Mouse (Mus musculus): Measurements from ENCODE around the gene Esrrg.

The Esrrg gene

DNA sequence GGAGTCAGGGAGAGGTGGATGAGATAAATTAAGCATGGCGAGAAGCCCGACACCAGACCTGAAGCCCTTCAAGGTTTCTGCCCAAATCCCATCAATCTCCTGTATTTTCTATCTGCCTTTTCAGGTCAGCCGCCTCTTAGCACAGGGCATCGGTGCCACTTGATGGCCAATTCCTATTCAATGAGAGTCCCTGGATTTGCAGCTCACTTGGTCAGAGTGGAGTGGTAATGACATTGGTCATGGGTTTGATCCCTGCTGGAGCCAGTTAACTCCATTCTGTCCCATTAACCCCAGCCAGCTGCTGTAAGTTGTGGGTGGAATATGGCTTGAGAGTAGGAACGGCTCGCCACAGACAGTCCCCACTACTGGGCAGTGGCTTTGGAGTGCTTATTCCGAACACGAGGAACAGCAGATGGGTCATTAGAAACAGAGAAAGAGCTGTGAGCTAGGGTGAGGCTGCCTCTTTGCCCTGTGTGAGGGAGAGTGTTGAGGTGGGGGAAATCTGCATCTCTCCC is 101.9 kb downstream of the Esrrg start:
- no peak for DNase-seq

DNA sequence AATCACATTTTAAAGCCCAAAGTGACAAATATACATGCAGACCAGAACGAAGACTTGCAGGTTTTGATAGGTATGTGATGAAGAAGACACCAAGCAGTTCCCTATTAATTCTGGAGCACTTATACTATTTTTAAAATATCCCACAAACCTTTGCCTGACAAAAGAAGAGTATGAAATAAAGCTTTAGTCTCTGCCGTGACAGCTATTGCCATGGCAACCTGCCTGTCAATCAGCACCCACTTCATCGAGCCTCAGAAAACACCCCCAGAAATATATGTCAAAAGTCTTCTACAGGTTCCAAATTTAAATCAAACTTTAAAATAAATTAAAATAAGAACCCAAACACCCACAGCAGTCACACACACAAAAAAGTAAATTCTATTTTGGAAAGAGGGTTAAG is 112.4 kb downstream of the Esrrg start:
- no peak for DNase-seq

- no peak for DNase-seq
Observed at GRCm38 (mm10) chr1:187722016-187722415, 113.4 kb downstream of the Esrrg start.

GRCm38 (mm10) chr1:187724651-187725050 is 116.1 kb downstream of the Esrrg start:
- no peak for DNase-seq

GRCm38 (mm10) chr1:187725351-187725750 is 116.8 kb downstream of the Esrrg start:
- no peak for DNase-seq

GRCm38 (mm10) chr1:187731171-187731570 is 122.6 kb downstream of the Esrrg start:
- no peak for DNase-seq

- DNase-seq = no peak
Observed at GRCm38 (mm10) chr1:187736507-187736906, 127.9 kb downstream of the Esrrg start.

GRCm38 (mm10) chr1:187737296-187737695 is 128.7 kb downstream of the Esrrg start:
- no peak for DNase-seq

DNA sequence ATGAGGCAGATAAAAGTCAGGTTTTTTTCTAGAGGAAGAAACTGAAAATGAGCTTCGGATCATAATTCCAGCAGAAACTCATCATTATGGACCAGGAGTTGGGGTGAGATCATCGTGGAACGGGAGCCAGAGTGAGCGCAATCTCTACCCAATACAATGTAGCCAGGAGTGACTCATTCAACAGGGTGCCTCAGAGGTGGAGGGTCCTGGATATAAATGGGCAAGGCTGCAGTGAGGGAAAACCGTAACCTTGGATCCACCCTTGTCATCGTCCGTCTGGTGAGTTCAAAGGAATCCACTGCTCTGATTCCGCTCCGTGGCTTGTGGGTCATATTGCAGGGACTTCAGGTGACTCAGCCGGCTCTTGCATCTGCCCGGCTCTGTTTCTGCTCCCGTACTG is 131.9 kb downstream of the Esrrg start:
- DNase-seq = no peak

- DNase-seq = no peak
Observed at GRCm38 (mm10) chr1:187741306-187741705, 132.7 kb downstream of the Esrrg start.

GRCm38 (mm10) chr1:187742071-187742470 is 133.5 kb downstream of the Esrrg start:
- no peak for DNase-seq

- DNase-seq = no peak
Observed at GRCm38 (mm10) chr1:187749294-187749693, 140.7 kb downstream of the Esrrg start.

DNA sequence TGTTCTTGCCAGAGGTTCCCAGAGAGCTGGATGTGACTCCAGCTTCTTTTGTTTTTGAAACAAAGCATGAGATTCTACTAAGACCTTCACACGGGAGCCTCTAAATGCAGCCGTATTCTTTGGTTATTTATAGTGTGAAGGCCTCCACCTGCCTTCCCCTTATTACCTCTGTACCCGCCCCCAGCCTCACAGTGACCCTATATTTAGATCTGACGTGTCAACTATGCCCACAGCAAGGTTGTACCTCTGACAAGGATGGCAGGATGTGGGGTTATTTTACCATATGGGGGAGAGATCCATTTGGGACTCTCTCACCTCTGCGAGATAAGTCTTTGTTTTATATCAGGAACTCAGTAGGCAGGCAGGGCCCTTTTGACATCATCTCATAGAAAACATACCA is 141.3 kb downstream of the Esrrg start:
- no peak for DNase-seq

- DNase-seq = no peak
Observed at GRCm38 (mm10) chr1:187755528-187755927, 146.9 kb downstream of the Esrrg start.

DNA sequence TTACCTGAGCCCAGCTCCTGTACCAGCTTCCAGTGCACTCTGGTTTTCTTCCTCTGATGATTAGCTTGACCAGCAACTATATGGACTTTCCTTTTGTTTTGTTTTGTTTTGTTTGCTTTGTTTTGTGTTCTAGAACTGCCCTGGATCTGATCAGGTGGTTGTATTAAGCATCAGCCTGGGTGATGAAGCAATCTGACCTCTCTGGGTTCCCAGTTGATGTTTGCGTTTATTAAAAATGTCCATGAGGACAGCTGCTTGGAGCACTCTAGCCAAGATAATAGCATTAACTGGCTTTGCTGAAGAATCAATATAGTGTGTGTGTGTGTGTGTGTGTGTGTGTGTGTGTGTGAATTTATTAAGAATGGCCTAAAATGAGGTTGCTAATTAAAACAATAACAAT is 149.4 kb downstream of the Esrrg start:
- DNase-seq = no peak

DNA sequence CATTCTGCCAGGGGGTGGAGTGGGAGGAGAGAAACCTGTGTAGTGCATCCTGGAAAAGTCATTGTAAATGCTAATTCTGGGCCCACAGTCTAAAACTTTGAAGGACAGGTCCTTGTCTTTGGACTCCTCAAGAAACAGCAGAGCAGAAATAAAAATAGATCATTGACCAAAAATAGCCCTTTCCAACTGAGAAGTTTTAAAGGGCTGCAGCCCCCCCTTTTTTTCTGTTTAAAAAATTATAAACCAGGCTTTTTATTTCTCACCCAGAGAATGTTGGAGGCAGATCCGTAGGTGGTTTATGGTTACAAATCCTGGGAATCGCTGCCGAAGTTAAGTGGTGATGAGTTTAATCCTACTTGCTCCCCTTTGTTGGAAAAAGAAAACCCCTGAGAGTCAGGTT is 150.0 kb downstream of the Esrrg start:
- DNase-seq = no peak

- no peak for DNase-seq
Observed at GRCm38 (mm10) chr1:187759536-187759935, 150.9 kb downstream of the Esrrg start.

DNA sequence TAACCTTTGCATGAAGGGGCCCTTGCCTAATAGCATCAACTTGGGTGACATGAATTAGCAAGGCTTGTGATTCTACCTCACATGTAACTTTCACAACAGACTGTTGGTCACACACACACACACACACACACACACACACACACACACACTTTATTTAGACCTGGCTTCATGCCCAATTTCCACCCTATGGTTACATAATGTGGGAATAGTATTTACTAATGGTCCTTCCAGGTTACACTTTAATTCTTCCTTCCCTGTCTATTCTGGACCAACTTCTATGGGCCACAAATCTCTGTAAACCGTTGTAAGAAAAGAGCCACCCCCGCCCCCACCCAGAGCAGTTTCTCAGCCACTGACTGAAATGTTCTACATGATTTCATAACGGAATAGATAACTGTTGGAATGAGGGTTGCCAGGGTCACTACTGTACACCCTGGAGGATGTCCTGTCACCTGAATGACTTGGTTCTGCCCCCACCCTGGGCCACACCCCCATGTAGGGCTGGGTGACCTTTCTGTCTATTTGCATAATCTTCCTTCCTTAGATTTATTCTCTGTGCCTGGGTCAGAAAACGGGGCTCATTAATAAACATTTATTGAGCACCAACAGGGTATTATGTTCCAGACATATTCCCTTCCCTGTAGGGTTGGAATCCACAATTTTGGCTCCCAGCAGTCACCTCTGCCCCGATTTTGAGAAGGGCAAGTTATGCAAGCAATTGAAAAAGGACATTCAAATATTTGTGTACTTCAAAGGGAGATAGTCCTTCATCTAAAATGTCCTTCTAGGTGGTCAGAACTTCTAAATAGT is 154.3 kb downstream of the Esrrg start:
- no peak for DNase-seq

- no peak for DNase-seq
Observed at GRCm38 (mm10) chr1:187763451-187763755, 154.8 kb downstream of the Esrrg start.

- no peak for DNase-seq
Observed at GRCm38 (mm10) chr1:187763821-187764220, 155.2 kb downstream of the Esrrg start.

- DNase-seq = no peak
Observed at GRCm38 (mm10) chr1:187765577-187765976, 157.0 kb downstream of the Esrrg start.

GRCm38 (mm10) chr1:187767355-187767754 is 158.8 kb downstream of the Esrrg start:
- no peak for DNase-seq

- DNase-seq = no peak
Observed at GRCm38 (mm10) chr1:187770234-187770633, 161.6 kb downstream of the Esrrg start.

DNA sequence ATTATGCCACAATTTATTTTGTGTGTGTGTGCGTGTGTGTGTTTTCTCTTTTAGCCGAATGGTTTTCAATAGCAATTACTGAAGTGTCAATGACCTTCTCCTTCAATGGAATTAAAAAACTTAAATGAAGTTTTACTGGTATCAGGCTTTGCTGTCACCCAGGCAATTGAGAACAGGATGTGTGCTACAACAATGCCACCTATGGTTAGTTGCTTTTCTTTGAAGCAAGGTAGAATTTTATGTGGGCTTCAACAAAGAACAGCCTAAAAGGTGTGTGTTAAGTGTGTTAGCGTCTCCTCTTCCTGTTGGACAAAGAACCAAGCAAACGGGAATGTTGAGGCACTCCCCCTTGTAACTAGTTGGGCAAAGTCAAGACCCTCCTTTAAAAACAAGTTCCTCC is 162.5 kb downstream of the Esrrg start:
- no peak for DNase-seq

GRCm38 (mm10) chr1:187779589-187780178 is 171.1 kb downstream of the Esrrg start:
- no peak for DNase-seq

All from thymus, postnatal 36 days (tissue).